Mouse (Mus musculus) forebrain, embryonic 13.5 days (tissue): ENCODE measurements around the gene Nupr1. TPM values are rescaled to one million over a fixed set of nuclear protein-coding genes. Genes with fewer than 3 reads are reported as not detected.

Experiments
- ATAC-seq: fragments of 200-750 bp; cut with Nextera tagmentation; 2 replicates; pipeline ENCODE4 v1.8.0; 2017
- H3K27ac ChIP-seq: fragments of 300-500 bp; sonication (generic); 2 replicates; pipeline ENCODE4 v1.5.1; 2015; ENCODE audit warnings: inconsistent platforms, mild to moderate bottlenecking, moderate library complexity
- H3K27me3 ChIP-seq: fragments of 300-500 bp; sonication (generic); 2 replicates; pipeline ENCODE4 v1.6.1; 2015; ENCODE audit warnings: mild to moderate bottlenecking, inconsistent platforms
- H3K36me3 ChIP-seq: fragments of 300-500 bp; sonication (generic); 2 replicates; pipeline ENCODE4 v1.6.1; 2015; ENCODE audit warnings: mild to moderate bottlenecking, inconsistent platforms; ENCODE audit not compliant: poor library complexity, severe bottlenecking
- H3K4me1 ChIP-seq: fragments of 300-500 bp; sonication (generic); 2 replicates; pipeline ENCODE4 v1.6.1; 2015; ENCODE audit warnings: inconsistent platforms
- H3K4me2 ChIP-seq: fragments of 300-500 bp; sonication (generic); 2 replicates; pipeline ENCODE4 v1.6.1; 2015; ENCODE audit warnings: inconsistent platforms, mild to moderate bottlenecking, moderate library complexity
- H3K4me3 ChIP-seq: fragments of 300-500 bp; sonication (generic); 2 replicates; pipeline ENCODE4 v1.5.1; 2015; ENCODE audit warnings: mild to moderate bottlenecking, inconsistent platforms
- H3K9ac ChIP-seq: fragments of 300-500 bp; sonication (generic); 2 replicates; pipeline ENCODE4 v1.6.1; 2015; ENCODE audit warnings: mild to moderate bottlenecking, inconsistent platforms
- H3K9me3 ChIP-seq: fragments of 300-500 bp; sonication (generic); replicated peaks from 2 replicates; pipeline ENCODE4 v1.6.1; 2016; ENCODE audit warnings: inconsistent platforms
- WGBS: fragments of 180-500 bp; shearing (Covaris S2); methylation state at CpG from one replicate; pipeline ENCODE4 v1.1.7; 2015; 5-methylcytosine and 5-hydroxymethylcytosine counted together
- polyA plus RNA-seq: library from polyadenylated mRNA; unstranded; fragments of >200 nt; fragmentation: Nextera tagmentation; extraction: Ambion mirVana; gene quantifications from 2 replicates; pipeline ENCODE4 v1.2.1, GENCODE M21; 2015

Gene Nupr1
- polyA plus RNA-seq, 1 experiment from 2014 or later = 2.5 TPM

DNA sequence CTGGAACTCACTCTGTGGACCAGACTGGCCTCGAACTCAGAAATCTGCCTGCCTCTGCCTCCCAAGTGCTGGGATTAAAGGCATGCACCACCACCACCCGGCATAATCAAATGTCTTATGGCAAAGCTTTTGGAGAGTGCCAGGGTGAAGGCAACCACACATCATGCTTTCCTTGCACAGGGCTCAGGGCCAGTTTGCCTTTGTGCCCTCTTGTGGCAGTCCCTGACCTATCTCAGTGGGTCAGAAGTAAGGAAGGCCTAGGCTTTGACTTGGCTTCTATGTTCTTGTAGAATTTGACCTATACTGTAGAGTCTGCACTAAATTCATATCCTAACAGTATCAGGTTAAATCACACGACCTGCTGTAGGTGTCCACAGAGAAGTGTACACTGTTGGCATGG is 14.0 kb downstream of the Nupr1 start:
- Histone ChIP-seq H3K4me3 (no peak overlapping the region), H3K9me3 (no peaks in the 10 kb centered on the region), H3K27ac (no peak overlapping the region), H3K36me3 (no peaks in the 10 kb centered on the region), H3K27me3 (no peaks in the 10 kb centered on the region), H3K9ac (no peak overlapping the region), H3K4me2 (no peak overlapping the region), H3K4me1 (no peaks in the 10 kb centered on the region)
- ATAC-seq = no peak
- WGBS = 71% methylated on average over 3 of the region's 3 CpGs

DNA sequence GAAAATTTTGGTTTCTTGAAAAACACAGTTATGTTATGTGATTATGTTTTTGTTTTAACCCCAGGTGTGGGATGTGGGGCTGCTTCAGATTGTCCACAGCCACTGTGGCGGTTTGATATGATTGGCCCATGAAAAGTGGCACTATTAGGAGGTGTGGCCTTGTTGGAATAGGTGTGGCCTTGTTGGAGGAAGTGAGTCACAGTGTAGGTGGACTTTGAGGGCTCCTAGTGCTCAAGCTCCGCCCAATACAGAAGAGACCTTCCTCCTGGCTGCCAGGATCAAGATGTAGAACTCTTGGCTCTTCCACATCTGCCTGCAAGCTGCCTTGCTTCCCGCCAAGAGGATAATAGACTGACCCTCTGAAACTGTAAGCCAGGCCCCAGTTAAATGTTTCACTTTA is 17.9 kb downstream of the Nupr1 start:
- no peak for ATAC-seq
- 71% methylated on average over 3 of the region's 3 CpGs for WGBS
- no peaks in the 10 kb centered on the region for H3K36me3 ChIP-seq
- no peaks in the 10 kb centered on the region for H3K27me3 ChIP-seq
- H3K4me3 ChIP-seq = no peak overlapping the region
- no peak overlapping the region for H3K27ac ChIP-seq
- no peaks in the 10 kb centered on the region for H3K4me1 ChIP-seq
- no peak overlapping the region for H3K9ac ChIP-seq
- no peaks in the 10 kb centered on the region for H3K9me3 ChIP-seq
- H3K4me2 ChIP-seq = no peak overlapping the region

DNA sequence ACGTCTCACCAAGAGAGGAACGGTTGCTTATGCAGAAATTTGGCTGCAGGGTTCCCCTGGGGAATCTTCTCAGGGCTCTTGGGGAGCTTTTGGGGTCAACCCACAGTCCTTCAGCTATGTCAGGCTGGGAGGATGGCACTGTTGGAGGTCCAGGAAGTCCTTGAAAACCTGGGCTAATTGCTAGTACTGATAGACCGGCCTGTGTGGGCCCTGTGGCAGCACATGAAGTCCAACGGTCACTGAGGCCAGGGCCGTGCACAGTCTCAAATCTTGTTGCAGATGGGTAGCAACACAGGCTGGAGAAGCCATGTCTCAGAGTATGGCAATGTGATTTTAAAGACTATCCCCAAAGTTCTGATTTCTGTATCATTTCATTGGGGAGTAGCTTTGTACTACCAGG is 22.9 kb downstream of the Nupr1 start:
- no peak overlapping the region for H3K27ac ChIP-seq
- no peak overlapping the region for H3K4me3 ChIP-seq
- no peak overlapping the region for H3K9ac ChIP-seq
- H3K4me2 ChIP-seq = no peak overlapping the region
- WGBS = 82% methylated on average over 5 of the region's 5 CpGs
- no peaks in the 10 kb centered on the region for H3K9me3 ChIP-seq
- H3K36me3 ChIP-seq = no peaks in the 10 kb centered on the region
- H3K27me3 ChIP-seq = no peaks in the 10 kb centered on the region
- H3K4me1 ChIP-seq = no peaks in the 10 kb centered on the region
- no peak for ATAC-seq

DNA sequence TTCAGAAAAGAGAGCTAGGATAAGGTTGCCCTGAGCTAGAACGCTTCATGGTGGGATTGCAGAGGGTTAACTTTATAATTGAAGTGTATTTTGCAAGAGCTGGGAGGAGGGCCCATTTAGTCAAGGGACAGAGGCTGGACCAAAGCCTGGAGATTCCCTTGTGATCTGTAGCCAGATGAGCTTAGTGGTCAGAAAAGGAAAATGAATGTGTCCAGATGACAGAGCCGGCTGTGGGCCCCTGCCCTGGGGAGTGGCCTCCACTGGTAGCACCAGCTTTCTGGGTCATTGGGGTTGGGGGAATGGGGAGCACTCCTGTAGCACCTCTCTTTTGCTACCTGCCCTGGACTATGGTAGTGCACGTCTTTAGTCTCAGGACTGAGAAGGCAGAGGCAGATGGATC is 23.6 kb downstream of the Nupr1 start:
- Histone ChIP-seq H3K4me3 (no peak overlapping the region), H3K4me1 (no peaks in the 10 kb centered on the region), H3K4me2 (no peak overlapping the region), H3K9me3 (no peaks in the 10 kb centered on the region), H3K9ac (no peak overlapping the region), H3K36me3 (no peaks in the 10 kb centered on the region), H3K27ac (no peak overlapping the region), H3K27me3 (no peaks in the 10 kb centered on the region)
- ATAC-seq = no peak
- WGBS = 75% methylated on average over 3 of the region's 3 CpGs

DNA sequence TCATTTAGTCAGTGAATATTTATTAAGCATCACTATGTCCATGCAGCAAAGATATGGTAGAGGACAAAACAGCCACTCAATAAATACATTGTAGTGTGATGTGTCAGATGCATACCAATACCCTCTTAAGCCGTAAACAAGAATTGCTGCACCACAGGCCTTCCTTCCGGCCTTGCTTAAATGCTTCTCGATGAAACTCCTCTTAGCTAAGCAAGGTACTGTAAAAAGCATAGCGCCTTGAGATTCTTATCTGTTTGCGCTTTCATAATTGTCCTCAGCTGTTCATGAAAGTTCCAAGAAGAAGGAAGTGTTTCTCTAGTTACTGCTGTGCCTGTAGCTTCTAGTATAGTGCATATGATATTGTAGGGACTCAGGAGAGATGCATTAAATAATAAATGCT is 24.1 kb downstream of the Nupr1 start:
- Histone ChIP-seq H3K27me3 (no peaks in the 10 kb centered on the region), H3K9ac (no peak overlapping the region), H3K27ac (no peak overlapping the region), H3K9me3 (no peaks in the 10 kb centered on the region), H3K36me3 (no peaks in the 10 kb centered on the region), H3K4me2 (no peak overlapping the region), H3K4me3 (no peak overlapping the region), H3K4me1 (no peaks in the 10 kb centered on the region)
- WGBS = 87% methylated on average over 5 of the region's 5 CpGs
- no peak for ATAC-seq

GRCm38 (mm10) chr7:126602650-126603049 is 28.0 kb downstream of the Nupr1 start:
- no peak overlapping the region for H3K27ac ChIP-seq
- no peaks in the 10 kb centered on the region for H3K27me3 ChIP-seq
- 89% methylated on average over 3 of the region's 3 CpGs for WGBS
- no peak overlapping the region for H3K9ac ChIP-seq
- ATAC-seq = no peak
- no peaks in the 10 kb centered on the region for H3K36me3 ChIP-seq
- H3K4me1 ChIP-seq = no peaks in the 10 kb centered on the region
- H3K9me3 ChIP-seq = no peaks in the 10 kb centered on the region
- no peak overlapping the region for H3K4me3 ChIP-seq
- no peak overlapping the region for H3K4me2 ChIP-seq

DNA sequence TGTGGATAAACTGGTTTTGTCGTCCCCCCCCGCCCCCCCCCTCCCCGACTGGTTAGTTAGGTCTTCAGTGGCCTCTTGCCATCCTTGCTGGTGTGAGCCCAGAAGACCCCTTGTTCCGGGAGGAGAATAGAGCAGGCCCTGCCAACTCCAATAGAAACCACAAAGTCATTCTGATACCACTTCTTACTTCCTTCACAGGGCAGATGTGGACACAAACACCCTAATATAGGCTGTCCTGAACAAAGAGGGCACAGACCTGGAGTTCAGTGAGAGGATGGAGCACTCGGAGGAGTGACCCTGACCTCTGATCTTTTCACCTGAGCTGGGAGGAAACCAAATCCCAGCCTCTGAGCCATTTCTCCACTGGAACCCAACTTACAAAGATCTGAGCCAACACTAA is 28.8 kb downstream of the Nupr1 start:
- ATAC-seq = no peak
- no peaks in the 10 kb centered on the region for H3K36me3 ChIP-seq
- H3K4me1 ChIP-seq = no peaks in the 10 kb centered on the region
- no peak overlapping the region for H3K27ac ChIP-seq
- H3K4me2 ChIP-seq = no peak overlapping the region
- no peaks in the 10 kb centered on the region for H3K9me3 ChIP-seq
- WGBS = 51% methylated on average over 3 of the region's 5 CpGs
- no peaks in the 10 kb centered on the region for H3K27me3 ChIP-seq
- H3K4me3 ChIP-seq = no peak overlapping the region
- no peak overlapping the region for H3K9ac ChIP-seq

GRCm38 (mm10) chr7:126598919-126599318 is 31.7 kb downstream of the Nupr1 start:
- Histone ChIP-seq H3K36me3 (no peaks in the 10 kb centered on the region), H3K27ac (no peak overlapping the region), H3K4me3 (no peak overlapping the region), H3K4me2 (no peak overlapping the region), H3K27me3 (0 out of 2 replicates have a peak, but pooled peaks cover 4% of the 10 kb centered on the region), H3K9ac (no peak overlapping the region), H3K9me3 (no peaks in the 10 kb centered on the region), H3K4me1 (no peaks in the 10 kb centered on the region)
- ATAC-seq = no peak
- WGBS = 83% methylated on average over 6 of the region's 6 CpGs

GRCm38 (mm10) chr7:126596414-126596813 is 34.2 kb downstream of the Nupr1 start:
- no peak overlapping the region for H3K4me2 ChIP-seq
- no peaks in the 10 kb centered on the region for H3K36me3 ChIP-seq
- ATAC-seq = no peak
- H3K9ac ChIP-seq = no peak overlapping the region
- no peaks in the 10 kb centered on the region for H3K4me1 ChIP-seq
- WGBS = 66% methylated on average over 6 of the region's 6 CpGs
- peaks cover 7% of the 10 kb centered on the region for H3K27me3 ChIP-seq
- no peak overlapping the region for H3K27ac ChIP-seq
- no peak overlapping the region for H3K4me3 ChIP-seq
- no peaks in the 10 kb centered on the region for H3K9me3 ChIP-seq

GRCm38 (mm10) chr7:126595890-126596289 is 34.8 kb downstream of the Nupr1 start:
- no peaks in the 10 kb centered on the region for H3K4me1 ChIP-seq
- H3K9ac ChIP-seq = no peak overlapping the region
- H3K4me2 ChIP-seq = no peak overlapping the region
- peaks cover 7% of the 10 kb centered on the region for H3K27me3 ChIP-seq
- H3K4me3 ChIP-seq = no peak overlapping the region
- no peaks in the 10 kb centered on the region for H3K9me3 ChIP-seq
- H3K27ac ChIP-seq = no peak overlapping the region
- no peak for ATAC-seq
- H3K36me3 ChIP-seq = no peaks in the 10 kb centered on the region
- WGBS = 84% methylated on average over 5 of the region's 5 CpGs

DNA sequence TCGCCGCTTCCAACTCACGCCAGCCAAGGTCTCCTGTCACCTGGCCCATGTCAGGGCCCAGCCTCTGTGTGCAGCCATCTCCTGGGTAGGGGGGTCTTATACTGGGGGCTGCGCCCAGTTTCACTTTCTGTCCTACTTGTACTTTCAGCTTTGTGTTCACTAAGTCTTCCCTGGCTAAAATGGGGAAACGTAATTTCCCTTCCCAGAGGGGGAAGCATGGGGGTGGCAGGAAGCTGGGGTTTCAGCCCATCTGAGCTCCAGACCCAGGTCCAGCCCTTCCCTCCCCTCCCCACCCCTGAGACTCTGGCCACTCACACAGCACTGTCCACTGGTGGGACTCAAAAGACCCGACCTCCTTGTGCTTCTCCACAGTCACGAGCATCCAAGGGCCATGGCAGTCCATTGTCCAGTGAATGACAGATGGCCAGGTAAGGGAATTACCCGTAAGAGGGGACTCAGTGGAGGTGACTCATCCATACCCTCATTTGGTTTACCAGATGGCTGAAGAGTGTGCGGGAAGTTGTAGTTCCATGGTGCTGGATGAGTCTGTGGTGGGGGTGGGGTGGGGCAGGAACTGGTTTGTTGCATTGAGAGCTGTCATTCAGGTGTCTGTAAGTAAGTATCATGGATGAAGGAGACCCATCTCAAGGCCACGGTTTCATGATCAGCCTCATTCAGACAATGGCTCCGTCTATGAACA is 35.6 kb downstream of the Nupr1 start, which contains the start of gene Il27:
TSS of gene Il27 (minus strand) at position 80 of the 700 bp plus-strand sequence.
- Histone ChIP-seq H3K4me3 (no peak within 1 kb of the TSS), H3K4me2 (no peak within 1 kb of the TSS), H3K27me3 (peaks cover 7% of the 10 kb centered on the region), H3K36me3 (no peaks in the 10 kb centered on the region), H3K9me3 (no peaks in the 10 kb centered on the region), H3K4me1 (no peaks in the 10 kb centered on the region), H3K9ac (no peak within 1 kb of the TSS), H3K27ac (no peak within 1 kb of the TSS)
- ATAC-seq = no peak
- 83% methylated on average over 11 of the region's 11 CpGs for WGBS

DNA sequence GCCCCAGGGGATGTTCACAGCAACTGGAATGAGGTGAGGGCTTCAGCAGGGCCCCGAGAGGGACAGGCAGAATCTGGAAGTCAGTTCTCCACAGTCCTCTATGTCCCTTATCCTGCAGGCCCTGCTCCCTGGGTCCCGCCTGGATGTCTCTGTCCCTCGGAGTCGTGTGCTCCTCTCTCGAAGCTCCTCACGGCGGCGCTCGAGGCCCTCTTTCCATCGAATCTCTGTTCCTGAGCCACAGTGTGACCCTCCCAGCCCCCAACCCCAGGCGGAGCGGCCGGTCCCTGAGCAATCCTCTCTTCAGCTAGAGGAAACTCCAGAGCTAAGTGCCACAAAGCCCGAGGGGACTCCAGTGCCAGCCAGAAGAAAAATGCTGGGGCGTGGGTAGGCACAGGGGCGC is 42.9 kb downstream of the Nupr1 start:
- Histone ChIP-seq H3K27me3 (peaks cover 24% of the 10 kb centered on the region), H3K36me3 (no peaks in the 10 kb centered on the region), H3K9me3 (no peaks in the 10 kb centered on the region), H3K4me3 (no peak overlapping the region), H3K9ac (peak overlapping the region; percentile 5; the same call in 1 of the 2 replicates), H3K4me1 (peaks cover 4% of the 10 kb centered on the region; the same call in 1 of the 2 replicates), H3K4me2 (peak overlapping the region; percentile 12), H3K27ac (no peak overlapping the region)
- ATAC-seq = 0 out of 2 replicates have a peak, but pooled peaks have one; percentile 22
- 3% methylated on average over 16 of the region's 16 CpGs for WGBS

GRCm38 (mm10) chr7:126586839-126587238 is 43.8 kb downstream of the Nupr1 start:
- Histone ChIP-seq H3K27ac (no peak overlapping the region), H3K4me2 (no peak overlapping the region), H3K9me3 (no peaks in the 10 kb centered on the region), H3K4me3 (no peak overlapping the region), H3K9ac (no peak overlapping the region), H3K4me1 (peaks cover 12% of the 10 kb centered on the region), H3K36me3 (no peaks in the 10 kb centered on the region), H3K27me3 (peaks cover 22% of the 10 kb centered on the region)
- no peak for ATAC-seq
- 72% methylated on average over 8 of the region's 8 CpGs for WGBS
